Mouse (Mus musculus) retina, postnatal 1 day (tissue): Measurements from ENCODE around the gene Abhd17c.
"Not testable (repeated sequence)": the region's sequence is repeated elsewhere in the genome, so short reads cannot be mapped to it uniquely, and the experiment has no call there.

Experiments
- DNase-seq: peaks from one replicate; pipeline ENCODE4 v3.0.0-alpha.2; 2012

The Abhd17c gene

GRCm38 (mm10) chr7:84151001-84151959 lies at the start of gene Abhd17c:
Gene Abhd17c (minus strand): TSS chr7:84151893.
- peak; percentile 64 for DNase-seq

DNA sequence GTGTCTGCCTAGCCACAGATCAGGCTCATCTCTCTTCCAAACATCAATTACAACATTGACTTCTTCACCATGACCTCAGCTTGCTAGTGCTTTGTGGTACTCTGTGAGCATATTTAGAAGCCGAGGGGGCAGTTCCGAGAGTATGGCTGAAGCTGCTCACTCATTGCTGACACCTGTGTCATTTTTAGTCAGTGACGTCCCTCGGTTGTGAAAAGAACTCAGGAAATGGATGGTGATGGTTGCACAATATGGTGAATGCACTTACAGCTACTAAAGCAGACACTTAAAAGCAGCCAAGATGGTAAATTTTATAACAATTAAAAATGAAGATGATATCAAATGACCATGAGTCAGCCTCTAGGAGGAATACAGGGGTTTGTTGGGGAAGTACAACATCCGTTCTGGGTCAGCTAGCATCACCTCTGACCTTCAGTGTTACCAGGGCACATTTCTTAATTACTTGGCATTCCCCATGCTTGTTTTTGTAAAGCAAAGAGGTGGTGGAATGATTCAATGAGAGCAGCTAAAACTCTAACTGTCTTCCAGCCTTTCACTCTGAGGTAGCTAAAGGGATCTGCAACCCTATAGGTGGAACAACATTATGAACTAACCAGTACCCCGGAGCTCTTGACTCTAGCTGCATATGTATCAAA lies 45.6 kb upstream of the Abhd17c start:
- DNase-seq: no peak

DNA sequence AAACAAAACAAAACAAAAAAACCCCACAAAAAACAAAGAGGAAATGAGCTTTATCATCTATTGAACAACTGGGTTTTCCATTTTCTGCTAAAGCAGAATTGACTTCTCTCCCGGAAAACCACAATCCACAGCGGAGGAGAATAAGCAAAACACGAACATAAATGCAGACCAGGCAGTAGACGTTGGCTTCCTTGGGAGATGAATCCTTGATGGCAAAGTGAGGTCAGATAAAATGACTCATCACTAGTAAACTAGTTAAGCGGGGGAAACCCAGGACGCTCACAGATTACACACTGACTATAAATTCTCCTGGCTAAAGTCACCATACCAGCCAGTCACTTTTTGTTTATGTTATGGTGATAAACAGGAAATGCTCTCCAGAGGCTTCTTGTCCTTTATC lies 44.5 kb upstream of the Abhd17c start:
- DNase-seq: no peak

DNA sequence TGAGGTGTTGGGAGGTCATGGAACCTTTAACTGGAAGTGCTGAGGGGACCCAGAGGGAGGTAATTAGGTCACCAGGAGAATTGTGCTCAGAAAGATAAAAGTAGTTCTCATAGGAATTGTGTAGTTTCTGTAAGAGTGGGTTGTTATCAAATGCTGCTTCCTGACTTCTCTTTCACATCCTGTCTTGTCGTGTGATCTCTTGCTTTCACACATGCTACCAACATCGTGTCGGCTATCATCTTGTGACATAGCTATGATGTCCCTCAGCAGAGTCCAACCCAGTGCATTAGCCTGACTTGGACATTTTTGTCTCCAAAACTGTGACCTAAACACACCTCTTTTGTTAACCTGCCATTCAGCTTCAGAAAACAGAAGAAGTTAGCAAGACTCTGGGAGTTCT lies 40.6 kb upstream of the Abhd17c start:
- no peak for DNase-seq

DNA sequence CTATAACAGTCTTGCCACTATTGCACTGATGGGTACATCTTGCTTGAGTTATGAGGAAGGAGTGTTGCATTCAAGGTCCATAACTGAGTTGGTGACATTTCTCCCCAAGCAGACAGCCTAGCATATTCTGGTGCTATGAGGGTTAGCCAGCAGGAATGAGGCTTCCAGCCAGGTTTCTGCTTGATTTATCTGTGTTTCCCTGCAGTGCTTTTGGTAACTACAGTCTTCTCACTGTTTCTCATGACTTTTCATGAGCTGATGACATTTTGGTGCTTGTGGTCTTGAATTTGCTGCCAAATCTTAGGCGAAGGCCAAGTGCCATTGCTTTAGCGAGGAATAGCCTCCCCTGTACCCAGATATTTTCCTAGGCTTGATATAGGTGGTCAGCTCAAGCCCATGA lies 39.8 kb upstream of the Abhd17c start:
- DNase-seq: no peak

GRCm38 (mm10) chr7:84188196-84188595 lies 36.5 kb upstream of the Abhd17c start:
- DNase-seq: no peak

GRCm38 (mm10) chr7:84185196-84185595 lies 33.5 kb upstream of the Abhd17c start:
- DNase-seq: no peak

- no peak for DNase-seq
These were observed 33.0 kb upstream of the Abhd17c start for GRCm38 (mm10) chr7:84184703-84185102.

- DNase-seq: not testable (repeated sequence)
These were observed 27.1 kb upstream of the Abhd17c start for GRCm38 (mm10) chr7:84178809-84179208.

DNA sequence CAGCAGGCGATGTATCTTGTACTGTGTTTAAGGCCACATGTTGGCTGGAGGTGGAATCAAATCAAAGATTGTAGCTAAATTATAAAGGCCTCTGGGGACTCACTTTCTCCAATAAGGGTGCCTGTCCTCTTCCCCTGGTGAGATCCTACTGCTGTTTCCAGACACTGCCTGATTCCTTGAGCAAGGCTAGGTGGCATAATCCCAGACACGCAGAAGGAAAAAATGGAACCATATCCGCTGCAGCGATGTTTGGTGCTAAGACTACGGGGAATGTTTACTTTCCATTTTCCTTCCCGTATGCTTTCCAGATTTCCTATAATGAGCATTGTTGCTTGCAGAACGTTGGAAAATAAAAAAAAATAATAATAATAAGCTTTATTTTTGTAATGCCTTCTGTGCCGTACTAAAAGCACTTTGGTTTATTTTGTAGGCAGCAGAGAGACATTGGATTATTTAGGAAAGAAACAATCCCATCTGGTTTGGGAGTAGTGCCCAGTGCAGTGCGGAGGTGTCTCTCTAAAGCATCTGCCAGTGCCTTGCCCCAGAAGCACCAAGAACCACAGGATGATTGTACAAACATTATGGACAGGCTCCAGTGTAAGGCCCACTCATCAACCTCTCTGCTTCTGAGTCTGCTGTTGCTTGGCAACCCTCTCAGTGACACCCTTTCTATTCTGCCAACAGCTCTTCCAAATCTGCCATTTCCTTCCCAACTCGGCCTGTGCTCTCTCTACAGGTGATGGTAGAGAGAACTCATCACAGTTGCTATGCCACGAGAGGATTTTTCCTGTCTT lies 23.2 kb upstream of the Abhd17c start:
- no peak for DNase-seq

DNA sequence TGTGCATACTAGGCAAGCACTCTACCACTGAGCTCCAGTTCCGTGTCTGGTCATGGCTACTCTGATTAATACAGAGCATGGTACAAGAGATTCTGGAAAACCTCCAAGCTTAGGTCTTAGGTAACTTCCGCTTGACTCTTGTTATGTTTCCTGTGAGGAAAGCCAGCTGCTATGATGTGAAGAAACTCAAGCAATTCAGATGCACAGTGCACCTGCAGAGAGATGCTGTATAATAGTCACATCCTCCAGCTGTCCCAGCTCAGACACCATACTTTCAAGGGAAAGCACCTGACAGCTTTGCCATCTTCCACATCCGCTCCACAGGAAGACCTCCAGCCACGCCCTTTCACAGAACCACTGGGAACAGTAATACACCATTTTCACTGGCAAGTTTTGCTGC lies 21.7 kb upstream of the Abhd17c start:
- no peak for DNase-seq

DNA sequence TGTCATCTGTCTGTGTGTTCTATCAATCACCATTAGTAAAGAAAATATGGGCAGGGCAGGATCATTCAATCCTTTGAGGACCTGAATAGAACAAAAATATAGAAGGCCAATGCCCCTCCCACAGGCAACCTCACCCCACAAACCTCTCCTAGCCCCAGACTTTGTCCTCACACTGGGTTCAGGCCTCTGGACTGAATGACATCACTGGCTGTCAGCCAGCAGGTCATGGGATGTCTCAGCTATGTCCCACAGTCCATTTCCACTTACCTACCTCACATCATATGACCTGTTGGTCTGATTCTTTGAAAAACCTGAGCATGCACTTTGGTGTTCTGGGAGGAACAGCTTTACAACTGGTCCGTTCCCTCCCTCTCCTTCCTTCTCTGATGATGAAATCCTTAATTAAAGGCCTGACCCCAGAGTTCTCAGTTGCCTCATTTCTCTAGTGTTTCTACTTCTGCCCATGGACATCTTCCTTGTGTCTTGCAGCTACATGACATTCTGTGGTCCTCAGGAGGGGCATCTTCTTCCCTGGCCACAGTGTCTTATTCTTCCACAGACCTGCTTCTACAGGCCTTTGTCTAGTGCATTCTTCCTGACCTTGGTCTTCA lies 19.6 kb upstream of the Abhd17c start:
- DNase-seq: no peak

- DNase-seq: no peak
These were observed 16.7 kb upstream of the Abhd17c start for GRCm38 (mm10) chr7:84168355-84168754.

DNA sequence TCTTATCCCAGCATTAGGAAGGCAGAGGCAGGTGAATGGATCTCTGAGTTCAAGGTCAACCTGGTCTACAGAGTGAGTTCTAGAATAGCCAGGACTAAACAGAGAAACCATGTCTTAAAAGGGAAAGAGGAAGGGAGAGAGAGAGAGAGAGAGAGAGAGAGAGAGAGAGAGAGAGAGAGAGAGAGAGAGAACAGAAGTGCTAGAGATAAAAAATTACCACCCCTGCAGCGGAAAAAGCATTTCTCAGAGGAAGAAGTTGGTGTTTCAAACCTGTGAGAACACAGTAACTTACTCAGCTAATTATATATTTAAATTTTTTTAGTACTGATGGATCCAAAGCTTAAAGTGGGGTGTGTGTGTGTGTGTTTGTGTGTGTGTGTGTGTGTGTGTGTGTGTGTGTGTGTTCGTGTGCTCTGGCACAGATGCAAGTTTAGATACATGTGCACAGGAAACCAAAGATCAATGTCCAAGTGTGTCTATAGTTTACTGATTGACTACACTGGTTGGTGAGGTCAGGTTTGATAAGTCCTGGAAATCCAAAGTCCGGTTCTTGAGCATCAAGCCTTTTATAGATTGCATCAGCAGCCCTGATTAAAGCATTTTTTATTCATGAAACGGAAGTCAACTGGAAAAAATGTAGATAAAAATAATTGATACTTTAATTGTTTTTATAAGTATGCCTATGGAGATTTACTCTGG lies 15.2 kb upstream of the Abhd17c start:
- no peak for DNase-seq

- DNase-seq: no peak
These were observed 14.3 kb upstream of the Abhd17c start for GRCm38 (mm10) chr7:84166007-84166406.

DNA sequence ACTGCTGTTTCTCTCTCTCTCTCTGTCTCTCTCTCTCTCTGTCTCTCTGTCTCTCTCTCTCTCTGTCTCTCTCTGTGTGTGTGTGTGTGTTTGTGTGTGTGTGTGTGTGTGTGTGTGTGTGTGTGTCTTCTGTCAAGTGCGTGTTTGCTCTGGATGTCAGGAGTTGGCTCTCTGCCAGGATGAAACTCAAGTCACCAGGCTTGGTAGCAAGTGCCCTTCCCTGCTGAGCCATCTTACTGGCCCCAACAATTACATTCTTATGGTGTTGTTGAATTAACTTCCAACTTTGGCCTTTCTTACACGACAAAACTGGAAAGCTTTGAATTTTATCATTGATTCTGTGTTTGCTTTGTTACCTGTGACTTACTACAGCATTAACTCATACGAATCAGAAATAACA lies 13.6 kb upstream of the Abhd17c start:
- DNase-seq: peak; percentile 21

DNA sequence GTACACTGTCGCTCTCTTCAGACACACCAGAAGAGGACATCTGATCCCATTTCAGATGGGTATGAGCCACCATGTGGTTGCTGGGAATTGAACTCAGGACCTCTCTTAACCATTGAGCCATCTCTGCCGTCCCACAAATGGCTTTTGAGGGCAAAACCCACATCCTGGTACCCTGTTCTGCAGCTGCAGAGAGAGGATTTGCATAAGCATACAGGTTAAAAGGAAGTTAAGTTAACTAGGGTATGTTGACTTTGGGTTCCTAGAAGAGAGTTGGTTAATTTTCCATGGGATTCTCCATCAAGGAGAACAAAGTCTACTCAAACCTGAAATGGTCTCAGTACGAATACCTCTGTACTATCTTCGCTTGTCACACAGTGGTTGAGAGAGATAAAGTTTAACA lies 13.2 kb upstream of the Abhd17c start:
- no peak for DNase-seq

DNA sequence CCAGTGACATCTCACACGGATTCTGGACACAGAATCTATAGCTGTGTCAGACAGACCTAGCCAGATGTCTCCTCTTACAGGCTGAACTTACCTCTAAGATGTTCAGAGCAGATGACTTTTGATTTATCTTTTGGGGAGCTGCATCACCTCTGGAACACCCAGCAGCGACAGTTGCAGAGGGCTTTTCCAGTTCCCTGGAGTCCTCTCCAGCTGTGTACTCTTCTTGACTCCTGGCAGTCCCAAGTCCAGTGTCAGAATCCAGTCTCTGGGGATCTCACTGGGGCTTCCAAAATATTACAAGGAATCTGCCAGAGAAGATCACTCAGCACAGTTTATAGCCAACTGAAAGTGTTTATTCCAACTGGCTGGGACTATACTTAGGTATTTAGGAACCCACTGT lies 12.7 kb upstream of the Abhd17c start:
- no peak for DNase-seq

- DNase-seq: no peak
These were observed 11.9 kb upstream of the Abhd17c start for GRCm38 (mm10) chr7:84163585-84163984.

GRCm38 (mm10) chr7:84159414-84159813 lies 7.7 kb upstream of the Abhd17c start:
- no peak for DNase-seq

DNA sequence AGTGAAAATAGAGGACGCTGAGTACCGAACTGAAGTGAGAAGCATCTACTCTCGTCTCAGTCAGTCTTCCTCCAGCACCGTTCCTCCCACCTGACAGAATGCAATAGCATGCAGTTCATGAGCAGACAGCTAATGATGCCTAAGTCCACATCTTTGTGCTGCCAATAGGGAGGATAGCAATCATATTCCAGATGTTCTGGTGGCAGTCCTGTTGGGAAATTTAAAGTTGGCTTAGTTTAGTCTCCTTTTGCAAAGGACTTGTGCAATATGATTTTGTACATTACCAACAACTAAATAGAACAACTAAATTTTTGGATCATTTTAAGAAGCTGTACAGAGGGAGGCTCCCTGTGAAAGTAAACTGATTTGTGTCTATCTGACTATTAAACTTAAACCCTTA lies 2.1 kb upstream of the Abhd17c start:
- no peak for DNase-seq

DNA sequence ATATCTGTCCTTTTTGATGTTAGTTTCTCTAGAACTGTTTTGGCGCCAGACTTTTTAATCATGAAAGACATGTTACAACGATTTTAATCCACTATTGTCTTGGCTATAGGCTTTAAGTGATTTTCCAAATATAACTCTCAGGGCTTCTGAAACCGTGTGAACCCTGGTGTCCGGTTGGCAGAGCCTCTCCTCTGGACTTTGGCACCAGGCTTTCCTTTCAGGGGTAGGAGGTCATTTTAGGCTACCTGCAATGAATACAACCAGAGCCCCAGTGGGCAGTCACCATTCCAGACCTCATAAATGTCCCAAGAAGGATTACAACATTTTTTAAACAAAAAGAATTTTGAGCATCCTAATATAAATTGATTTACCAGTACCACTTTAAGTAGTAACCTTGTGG lies 1.1 kb upstream of the Abhd17c start:
- no peak for DNase-seq
